Mouse (Mus musculus) layer of hippocampus, postnatal 10 days (tissue): ENCODE measurements around the gene Sh3pxd2a. TPM values are rescaled to one million over a fixed set of nuclear protein-coding genes. Genes with fewer than 3 reads are reported as not detected.
A peak's percentile ranks its signal among the peaks of the same experiment; 100 is the strongest.

Experiments
- DNase-seq, 2 experiments: peaks; one replicate each; pipeline ENCODE4 v3.0.0; 2021; ENCODE audit warnings: low spot score in 2 of 2
- microRNA-seq, 2 experiments: library from miRNA; unstranded; fragments of <30 nt; microRNA quantifications; one replicate each; pipeline ENCODE4 v1.2.0; 2021
- total RNA-seq, 2 experiments: library from RNA; stranded (reverse); gene quantifications; 2 replicates each; pipeline ENCODE4 v1.2.3; 2021

Gene Sh3pxd2a
- total RNA-seq, 2 experiments from 2014 or later: 28.0 to 29.1 TPM

DNA sequence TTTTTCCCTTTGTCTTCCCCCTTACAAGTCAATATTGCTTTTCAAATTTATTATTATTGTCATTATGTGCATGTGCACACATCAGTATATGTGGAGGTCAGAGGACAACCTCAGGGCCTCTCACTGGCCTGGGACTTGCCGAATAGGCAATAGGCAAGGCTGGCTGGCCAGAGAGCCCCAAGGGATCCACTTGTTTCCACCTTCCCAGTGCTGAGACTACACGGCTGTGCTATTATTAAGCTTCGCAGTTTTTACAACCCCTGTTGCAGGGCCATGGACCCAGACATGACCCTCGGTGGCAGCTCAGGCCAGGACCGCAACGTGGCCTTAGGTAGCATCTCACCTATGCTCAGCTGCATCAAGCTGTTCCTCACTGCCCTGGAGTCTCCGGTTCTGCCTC lies 251.8 kb downstream of the Sh3pxd2a start:
- DNase-seq: no peak

DNA sequence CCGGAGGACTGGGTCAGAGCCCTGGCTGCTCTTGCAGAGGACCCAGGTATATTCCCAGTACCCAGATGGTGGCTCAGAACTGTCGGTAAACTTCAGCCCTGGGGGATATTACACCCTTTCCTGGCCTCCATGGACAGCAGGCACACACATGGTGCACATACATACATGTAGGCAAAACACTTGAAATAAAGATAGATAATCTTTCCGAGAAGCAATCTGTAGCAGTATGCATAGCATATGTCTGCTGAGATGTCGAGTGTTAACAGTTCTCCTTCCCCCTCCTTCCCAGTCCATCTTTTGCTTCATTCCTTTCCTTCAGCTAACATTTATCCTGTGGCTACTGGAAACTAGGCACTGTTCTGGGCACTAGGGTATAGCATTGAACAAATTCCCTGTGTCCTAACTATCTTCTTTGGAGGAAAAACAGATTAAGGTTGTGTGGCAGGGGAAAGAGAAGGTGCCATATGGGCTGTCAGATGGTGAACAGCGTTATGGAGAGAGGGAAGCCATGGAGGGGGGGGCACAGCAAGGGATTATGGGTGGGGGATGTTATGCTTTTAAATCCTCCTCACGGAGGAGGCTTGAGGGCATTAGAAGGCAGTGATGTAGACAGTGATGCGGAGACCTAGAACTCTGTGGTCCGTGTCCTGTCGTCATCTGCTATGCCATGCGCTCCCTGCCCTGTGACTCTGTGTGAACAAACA lies 252.4 kb downstream of the Sh3pxd2a start:
- peak in 1 of 2 experiments; percentile 46 for DNase-seq

DNA sequence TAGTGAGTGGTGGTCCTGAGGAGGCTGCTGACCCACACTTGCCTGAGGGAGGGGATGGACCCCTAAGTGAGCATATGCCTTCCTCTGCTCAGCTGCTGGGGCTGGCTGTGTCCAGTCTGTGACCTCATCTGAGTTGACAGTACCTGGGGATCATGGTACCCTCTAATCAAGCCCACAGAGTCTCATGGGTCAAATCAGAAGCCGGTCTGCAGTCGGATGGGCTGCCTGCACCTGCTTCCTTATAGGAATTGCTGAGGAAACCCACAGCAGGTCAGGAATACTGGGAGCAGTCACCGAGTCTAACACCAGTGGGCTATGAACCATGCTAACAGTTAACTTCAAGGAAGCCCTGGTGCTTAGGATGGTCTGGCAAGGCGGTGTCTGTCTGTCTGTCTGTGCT lies 253.8 kb downstream of the Sh3pxd2a start:
- DNase-seq: no peak

Small RNAs within 50 kb of the gene (microRNA-seq; reads per million reads assigned to microRNA genes)
- 0.39 to 1.1 reads per million in 2 experiments for gene Mir6995

Other genes with a start within 250 kb of the Sh3pxd2a start
- gene Stn1, start 73.1 kb upstream of the Sh3pxd2a start, total RNA-seq: 10 to 100 TPM; 20.1 to 23.9 TPM
- gene Slk, start 115.3 kb upstream of the Sh3pxd2a start, total RNA-seq: 10 to 100 TPM; 40.0 to 44.3 TPM
- gene Col17a1, start 227.7 kb upstream of the Sh3pxd2a start, total RNA-seq: under 1 TPM; 0.16 to 0.25 TPM